In genomic region chr1:176727372-176727771, GRCm38 (mm10) we compare ENCODE assay signal across 23 mouse cellular contexts.
DNase-seq lines count a peak whose midpoint lies in the region; ATAC-seq lines count a peak whose summit lies in the region.
"Had no signal": no experiment of that assay in that cellular context is flagged by ENCODE, and none has a peak within 500 bp of the region (broad histone marks: within the 10 kb centered on the region; RNA-seq: fewer than 3 reads in every experiment).

No protein-coding gene starts in this region.

- H3K4me3 ChIP-seq in hindbrain, embryonic 11.5 days (ENCODE audit: low read depth, low read length), result no peak overlapping the region
- H3K4me3 ChIP-seq in hindbrain, embryonic 10.5 days, result no peak overlapping the region
- no peak overlapping the region for H3K4me3 ChIP-seq in neural tube, embryonic 12.5 days
- H3K4me3 ChIP-seq: embryonic facial prominence, embryonic 10.5 days; embryonic facial prominence, embryonic 12.5 days; forebrain, embryonic 13.5 days; forebrain, embryonic 15.5 days had no signal

- no peaks in the 10 kb centered on the region for H3K36me3 ChIP-seq in hindbrain, embryonic 11.5 days (ENCODE audit: control insufficient read depth, insufficient read depth, low read length)
- peaks cover 35% of the 10 kb centered on the region for H3K36me3 ChIP-seq in hindbrain, embryonic 10.5 days
- H3K36me3 ChIP-seq in neural tube, embryonic 12.5 days, result peaks cover 20% of the 10 kb centered on the region

- no peak overlapping the region for H3K27ac ChIP-seq in hindbrain, embryonic 11.5 days (ENCODE audit: low read depth, low read length)
- H3K27ac ChIP-seq in hindbrain, embryonic 10.5 days, result no peak overlapping the region
- no peak overlapping the region for H3K27ac ChIP-seq in neural tube, embryonic 12.5 days
- H3K27ac ChIP-seq: embryonic facial prominence, embryonic 10.5 days; embryonic facial prominence, embryonic 12.5 days; forebrain, embryonic 13.5 days; forebrain, embryonic 15.5 days had no signal

- H3K4me1 ChIP-seq in hindbrain, embryonic 11.5 days (replicated peaks; ENCODE audit: control insufficient read depth, insufficient read depth, low read length), result no peaks in the 10 kb centered on the region
- H3K4me1 ChIP-seq in hindbrain, embryonic 10.5 days (replicated peaks), result no peaks in the 10 kb centered on the region
- no peaks in the 10 kb centered on the region for H3K4me1 ChIP-seq in neural tube, embryonic 12.5 days
- H3K4me1 ChIP-seq: embryonic facial prominence, embryonic 10.5 days; embryonic facial prominence, embryonic 12.5 days; forebrain, embryonic 13.5 days; forebrain, embryonic 15.5 days had no signal

- H3K4me2 ChIP-seq in hindbrain, embryonic 11.5 days (replicated peaks; ENCODE audit: low read depth, low read length), result no peak overlapping the region
- no peak overlapping the region for H3K4me2 ChIP-seq in neural tube, embryonic 12.5 days (replicated peaks)
- H3K4me2 ChIP-seq: embryonic facial prominence, embryonic 12.5 days; forebrain, embryonic 13.5 days; forebrain, embryonic 15.5 days had no signal

- H3K9me3 ChIP-seq in hindbrain, embryonic 11.5 days (ENCODE audit: control insufficient read depth, low read length), result no peaks in the 10 kb centered on the region
- no peaks in the 10 kb centered on the region for H3K9me3 ChIP-seq in hindbrain, embryonic 10.5 days
- H3K9me3 ChIP-seq in neural tube, embryonic 12.5 days, result no peaks in the 10 kb centered on the region
- H3K9me3 ChIP-seq: embryonic facial prominence, embryonic 10.5 days; embryonic facial prominence, embryonic 12.5 days; forebrain, embryonic 13.5 days; forebrain, embryonic 15.5 days had no signal

- 84% methylated on average over 2 of the region's 2 CpGs for WGBS in hindbrain, embryonic 11.5 days
- 93% methylated on average over 2 of the region's 2 CpGs for WGBS in hindbrain, embryonic 10.5 days
- 97% methylated on average over 2 of the region's 2 CpGs for WGBS in neural tube, embryonic 12.5 days

- H3K9ac ChIP-seq in hindbrain, embryonic 11.5 days (ENCODE audit: low read depth, low read length), result no peak overlapping the region
- H3K9ac ChIP-seq in neural tube, embryonic 12.5 days, result no peak overlapping the region
- H3K9ac ChIP-seq: embryonic facial prominence, embryonic 12.5 days; forebrain, embryonic 13.5 days; forebrain, embryonic 15.5 days; forebrain, postnatal 0 days had no signal

- no peaks in the 10 kb centered on the region for H3K27me3 ChIP-seq in hindbrain, embryonic 11.5 days (ENCODE audit: control insufficient read depth, insufficient read depth, low read length)
- no peaks in the 10 kb centered on the region for H3K27me3 ChIP-seq in hindbrain, embryonic 10.5 days (ENCODE audit: insufficient read depth, poor library complexity, severe bottlenecking)
- H3K27me3 ChIP-seq in neural tube, embryonic 12.5 days (replicated peaks), result no peaks in the 10 kb centered on the region
- H3K27me3 ChIP-seq: embryonic facial prominence, embryonic 12.5 days; forebrain, embryonic 13.5 days; forebrain, embryonic 15.5 days; Patski had no signal

- no peak for DNase-seq in hindbrain, embryonic 11.5 days (ENCODE audit: low spot score)
- no peak for DNase-seq in hindbrain, embryonic 10.5 days (ENCODE audit: low spot score)
- no peak for DNase-seq in neural tube, embryonic 10.5 days (ENCODE audit: extremely low spot score, low spot score)
- DNase-seq in right cerebral cortex, postnatal 36 days (ENCODE audit: low spot score in 2 of 2), result no peak
- DNase-seq: adrenal gland, adult 8-10 months; adrenal gland, postnatal 14 days; adrenal gland, postnatal 36 days; B cell, adult 2 months; cerebellum, adult 11-12 months; cerebellum, adult 2 months; cerebellum, adult 9-10 months; cerebellum, postnatal 10 days; cerebellum, postnatal 25 days; forebrain, postnatal 0 days had no signal

- ATAC-seq in hindbrain, embryonic 11.5 days (ENCODE audit: low FRiP score), result peak; percentile 43; the same call in 1 of the 2 replicates
- ATAC-seq in neural tube, embryonic 12.5 days (ENCODE audit: low FRiP score, low read depth), result 0 out of 2 replicates have a peak, but pooled peaks have one; percentile 17
- 0 out of 2 replicates have a peak, but pooled peaks have one; percentile 23 for ATAC-seq in megakaryocyte-erythroid progenitor cell, adult 5-6 weeks (replicated peaks; ENCODE audit: low FRiP score, low TSS enrichment, poor library complexity, severe bottlenecking)
- ATAC-seq: activated CD4-positive, CD25-positive, alpha-beta regulatory T cell, adult 4 months; CD4-positive, CD25-positive, alpha-beta regulatory T cell, adult 4 months; forebrain, embryonic 13.5 days; forebrain, embryonic 15.5 days; forebrain, postnatal 0 days; Patski had no signal
